Mouse (Mus musculus) lung, embryonic 14.5 days (tissue): ENCODE results near the gene Kcnf1. TPM values are rescaled to one million over a fixed set of nuclear protein-coding genes. Genes with fewer than 3 reads are reported as not detected.

Source experiments
- ATAC-seq: fragments of 200-750 bp; cut with Nextera tagmentation; 2 replicates; pipeline ENCODE4 v1.8.0; 2017; ENCODE audit warnings: mild to moderate bottlenecking, moderate TSS enrichment, moderate library complexity; ENCODE audit not compliant: insufficient read depth
- DNase-seq: peaks from one replicate; pipeline ENCODE4 v3.0.0-alpha.2; 2015
- H3K27ac ChIP-seq: fragments of 300-500 bp; sonication (generic); 2 replicates; pipeline ENCODE4 v1.5.1; 2014; ENCODE audit warnings: low read depth, mild to moderate bottlenecking, moderate library complexity
- H3K27me3 ChIP-seq: fragments of 300-500 bp; sonication (generic); 2 replicates; pipeline ENCODE4 v1.6.1; 2014; ENCODE audit warnings: low read length, control low read depth; ENCODE audit not compliant: insufficient read depth
- H3K36me3 ChIP-seq: fragments of 300-500 bp; sonication (generic); 2 replicates; pipeline ENCODE4 v1.6.1; 2014; ENCODE audit warnings: control low read depth; ENCODE audit not compliant: insufficient read depth
- H3K4me1 ChIP-seq: fragments of 300-500 bp; sonication (generic); 2 replicates; pipeline ENCODE4 v1.6.1; 2014; ENCODE audit warnings: antibody characterized with exemption, control low read depth; ENCODE audit not compliant: insufficient read depth
- H3K4me2 ChIP-seq: fragments of 300-500 bp; sonication (generic); 2 replicates; pipeline ENCODE4 v1.6.1; 2014; ENCODE audit warnings: mild to moderate bottlenecking
- H3K4me3 ChIP-seq: fragments of 300-500 bp; sonication (generic); 2 replicates; pipeline ENCODE4 v1.5.1; 2014; ENCODE audit warnings: low read depth, low read length
- H3K9ac ChIP-seq: fragments of 300-500 bp; sonication (generic); 2 replicates; pipeline ENCODE4 v1.6.1; 2014
- H3K9me3 ChIP-seq: fragments of 300-500 bp; sonication (generic); 2 replicates; pipeline ENCODE4 v1.6.1; 2016; ENCODE audit warnings: low read depth, low read length, control low read depth
- CTCF ChIP-seq: IDR thresholded peaks from 2 replicates; pipeline ENCODE4 v1.5.1; 2016; ENCODE audit warnings: antibody characterized with exemption, low read depth
- WGBS: fragments of 180-500 bp; shearing (Covaris S2); extraction: QIAGEN DNeasy Blood & Tissue Kit; methylation state at CpG from one replicate; pipeline ENCODE4 v1.1.7; 2014; 5-methylcytosine and 5-hydroxymethylcytosine counted together
- polyA plus RNA-seq: library from polyadenylated mRNA; unstranded; fragments of >200 nt; fragmentation: Nextera tagmentation; extraction: Ambion mirVana; gene quantifications from 2 replicates; pipeline ENCODE4 v1.2.1, GENCODE M21; 2014

The Kcnf1 gene
- polyA plus RNA-seq, 1 experiment from 2014 or later: 0.34 TPM

DNA sequence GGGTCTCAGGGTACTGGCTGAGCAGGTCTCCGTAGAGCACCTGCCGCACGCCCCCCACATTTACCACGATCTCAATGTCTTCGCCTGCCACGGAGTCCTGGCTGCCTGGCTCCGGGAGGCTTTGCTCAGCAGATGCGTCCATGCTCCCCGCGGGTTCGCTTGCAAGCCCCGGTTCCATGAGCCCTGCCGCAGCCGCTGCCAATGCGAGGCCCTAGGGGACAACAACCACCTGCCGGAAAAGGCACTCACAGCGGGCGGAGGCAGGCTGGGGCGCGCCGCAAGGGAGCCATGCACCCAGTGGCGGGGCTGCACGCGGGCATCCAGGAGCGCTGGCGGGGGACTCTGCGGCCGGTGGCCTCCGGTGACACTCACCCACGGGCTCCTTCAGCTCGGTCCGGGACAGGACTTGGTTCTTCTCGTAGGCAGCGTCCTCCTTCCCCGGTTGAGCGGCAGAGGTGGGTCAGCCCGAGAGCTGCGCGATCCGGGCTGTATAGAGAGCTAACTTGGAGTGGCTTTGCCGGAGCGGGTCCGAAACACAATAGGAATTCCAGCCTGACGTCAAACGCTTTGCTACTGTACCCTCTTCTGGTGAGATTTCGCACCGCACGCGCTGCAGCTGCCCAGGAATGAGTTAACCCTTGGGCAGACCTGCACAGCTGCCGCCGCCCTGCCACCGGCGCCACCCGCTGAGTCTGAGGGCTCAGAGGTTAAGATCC lies 489 bp downstream of the Kcnf1 start:
- Histone ChIP-seq H3K9ac (peak overlapping the region; percentile 38), H3K27ac (no peak overlapping the region), H3K36me3 (no peaks in the 10 kb centered on the region), H3K4me3 (peak overlapping the region; percentile 44), H3K9me3 (no peaks in the 10 kb centered on the region), H3K4me2 (peak overlapping the region; percentile 89), H3K27me3 (peaks cover 31% of the 10 kb centered on the region), H3K4me1 (no peaks in the 10 kb centered on the region)
- DNase-seq: peak; percentile 88
- under 1% methylated on average over 54 of the region's 54 CpGs for WGBS
- peak; percentile 70 for TF ChIP-seq CTCF
- ATAC-seq: peak; percentile 80

DNA sequence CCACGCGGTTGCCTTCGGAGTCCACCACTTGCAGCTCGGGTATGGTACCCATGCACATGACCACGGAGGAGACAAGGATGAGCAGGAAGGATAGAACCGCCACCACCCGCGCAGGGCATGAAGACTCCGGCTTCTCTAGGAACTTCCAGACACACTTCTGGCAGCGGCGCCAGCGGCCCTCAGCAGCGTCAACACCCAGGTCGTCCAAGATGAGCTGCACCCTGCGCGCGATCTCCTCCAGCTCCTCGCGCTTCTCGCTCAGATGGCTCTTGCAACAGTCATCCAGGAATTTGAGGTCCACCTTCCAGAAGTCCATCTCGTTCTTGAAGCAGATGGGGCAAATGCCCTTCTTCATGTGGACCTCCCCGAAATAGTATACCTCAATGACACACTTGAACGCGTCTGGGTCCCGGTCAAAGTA lies 1.1 kb downstream of the Kcnf1 start:
- no peak for ATAC-seq
- H3K9ac ChIP-seq: no peak overlapping the region

DNA sequence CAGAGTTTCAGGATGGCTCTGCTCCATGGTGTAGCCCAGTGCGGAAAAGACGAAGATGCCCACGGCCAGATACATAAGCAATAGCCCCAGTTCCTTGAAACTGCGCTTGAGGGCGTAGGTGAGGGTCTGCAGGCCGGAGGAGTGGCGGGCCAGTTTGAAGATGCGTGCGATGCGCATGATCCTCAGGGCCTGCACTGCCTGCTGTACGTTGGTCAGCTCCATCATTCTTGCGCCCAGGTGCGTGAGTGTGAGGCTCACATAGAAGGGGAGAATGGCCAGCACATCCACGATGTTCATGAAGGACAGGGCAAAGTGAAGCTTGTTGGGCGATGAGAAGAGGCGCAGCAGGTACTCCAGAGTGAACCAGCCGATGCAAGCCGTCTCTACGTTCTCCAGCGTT lies 1.6 kb downstream of the Kcnf1 start:
- Histone ChIP-seq H3K9me3 (no peaks in the 10 kb centered on the region), H3K36me3 (no peaks in the 10 kb centered on the region), H3K4me2 (peak overlapping the region; percentile 89), H3K27me3 (peaks cover 31% of the 10 kb centered on the region), H3K4me3 (no peak overlapping the region), H3K4me1 (no peaks in the 10 kb centered on the region), H3K27ac (no peak overlapping the region), H3K9ac (no peak overlapping the region)
- no peak for TF ChIP-seq CTCF
- 63% methylated on average over 20 of the region's 20 CpGs for WGBS
- ATAC-seq: no peak
- no peak for DNase-seq

More for the DNA sequence above, 1.1 kb downstream of the Kcnf1 start:
- Histone ChIP-seq H3K27ac (no peak overlapping the region), H3K4me2 (peak overlapping the region; percentile 89), H3K9me3 (no peaks in the 10 kb centered on the region), H3K4me3 (peak overlapping the region; percentile 44), H3K27me3 (peaks cover 31% of the 10 kb centered on the region), H3K4me1 (no peaks in the 10 kb centered on the region), H3K36me3 (no peaks in the 10 kb centered on the region)
- 15% methylated on average over 25 of the region's 25 CpGs for WGBS
- peak; percentile 51 for DNase-seq
- TF ChIP-seq CTCF: no peak

GRCm38 (mm10) chr12:17174134-17174893 lies 2.4 kb downstream of the Kcnf1 start:
- no peak overlapping the region for H3K9ac ChIP-seq
- no peak overlapping the region for H3K4me3 ChIP-seq
- H3K4me2 ChIP-seq: no peak overlapping the region
- ATAC-seq (no peak), DNase-seq (no peak)
- no peaks in the 10 kb centered on the region for H3K4me1 ChIP-seq
- no peaks in the 10 kb centered on the region for H3K9me3 ChIP-seq
- H3K27me3 ChIP-seq: peaks cover 31% of the 10 kb centered on the region
- TF ChIP-seq CTCF: no peak
- no peak overlapping the region for H3K27ac ChIP-seq
- 56% methylated on average over 10 of the region's 10 CpGs for WGBS
- H3K36me3 ChIP-seq: no peaks in the 10 kb centered on the region

DNA sequence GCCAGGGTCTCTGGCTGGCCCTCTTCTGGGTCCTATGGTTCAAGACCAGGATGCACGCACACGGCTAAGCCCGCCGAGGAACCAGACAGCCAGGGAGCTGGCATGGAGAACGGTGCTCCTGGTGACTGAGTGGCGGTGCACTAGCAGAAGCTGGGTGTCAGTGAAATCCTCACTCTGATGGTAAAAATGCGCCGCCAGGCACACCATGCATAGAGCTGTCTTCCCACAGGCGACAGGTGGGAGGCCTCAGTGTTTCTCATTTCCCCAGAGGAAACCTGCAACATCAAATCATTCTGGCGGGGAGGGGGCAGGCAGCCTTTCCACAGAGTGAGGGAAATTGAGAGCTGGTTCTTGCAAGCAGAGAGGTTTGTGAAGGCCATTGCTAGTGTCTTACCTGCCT lies 6.3 kb downstream of the Kcnf1 start:
- Histone ChIP-seq H3K4me1 (no peaks in the 10 kb centered on the region), H3K27ac (no peak overlapping the region), H3K36me3 (no peaks in the 10 kb centered on the region), H3K9me3 (no peaks in the 10 kb centered on the region), H3K4me3 (no peak overlapping the region), H3K27me3 (peaks cover 14% of the 10 kb centered on the region), H3K4me2 (no peak overlapping the region), H3K9ac (no peak overlapping the region)
- DNase-seq: no peak
- TF ChIP-seq CTCF: no peak
- 75% methylated on average over 10 of the region's 10 CpGs for WGBS
- no peak for ATAC-seq

DNA sequence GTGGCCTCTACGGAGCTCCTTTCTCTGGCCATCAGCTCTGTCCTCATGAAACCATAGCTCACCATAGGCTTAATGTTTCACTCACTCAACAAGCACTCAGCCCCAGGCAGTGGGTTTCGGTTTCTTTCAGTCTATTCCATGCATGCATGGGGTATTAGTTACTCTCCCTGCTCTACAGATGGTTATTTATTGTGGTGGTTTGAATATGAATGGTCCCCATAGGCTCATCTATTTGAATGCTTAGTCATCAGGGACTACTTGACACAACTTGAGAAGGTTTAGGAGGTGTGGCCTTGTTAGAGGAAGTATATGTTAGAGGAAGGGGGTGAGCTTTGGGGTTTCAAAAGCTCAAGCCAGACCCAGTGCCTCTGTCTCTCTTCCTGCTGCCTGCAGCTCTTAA lies 10.6 kb downstream of the Kcnf1 start:
- WGBS: 88% methylated on average over 2 of the region's 2 CpGs
- no peak for DNase-seq
- no peak overlapping the region for H3K4me2 ChIP-seq
- no peak overlapping the region for H3K27ac ChIP-seq
- no peaks in the 10 kb centered on the region for H3K9me3 ChIP-seq
- no peaks in the 10 kb centered on the region for H3K4me1 ChIP-seq
- no peaks in the 10 kb centered on the region for H3K36me3 ChIP-seq
- no peaks in the 10 kb centered on the region for H3K27me3 ChIP-seq
- no peak overlapping the region for H3K4me3 ChIP-seq
- no peak overlapping the region for H3K9ac ChIP-seq
- TF ChIP-seq CTCF: no peak
- ATAC-seq: no peak

DNA sequence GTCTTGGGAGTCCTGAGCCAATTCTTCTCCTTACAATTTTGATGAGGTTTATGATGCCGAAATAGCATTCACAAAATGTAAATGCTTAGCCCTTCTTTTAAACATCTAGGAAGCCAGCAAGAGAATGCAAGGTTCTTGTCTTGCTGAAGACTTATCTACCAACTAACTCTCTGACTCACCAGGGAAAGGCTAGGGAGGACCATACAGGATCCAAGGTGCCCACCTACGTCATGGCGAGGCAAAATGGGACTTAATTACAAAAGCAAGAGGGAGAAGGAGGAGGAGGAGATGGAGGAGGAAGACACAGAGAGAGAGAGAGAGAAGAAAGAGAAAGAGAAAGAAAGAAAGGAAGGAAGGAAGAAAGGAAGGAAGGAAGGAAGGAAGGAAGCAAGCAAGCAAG lies 12.7 kb downstream of the Kcnf1 start:
- no peaks in the 10 kb centered on the region for H3K9me3 ChIP-seq
- DNase-seq: no peak
- no peak overlapping the region for H3K27ac ChIP-seq
- no peak overlapping the region for H3K9ac ChIP-seq
- H3K4me1 ChIP-seq: no peaks in the 10 kb centered on the region
- no peak overlapping the region for H3K4me2 ChIP-seq
- no peak overlapping the region for H3K4me3 ChIP-seq
- H3K27me3 ChIP-seq: no peaks in the 10 kb centered on the region
- ATAC-seq: no peak
- no peak for TF ChIP-seq CTCF
- H3K36me3 ChIP-seq: no peaks in the 10 kb centered on the region
- WGBS: 88% methylated on average over 3 of the region's 3 CpGs
